Mouse (Mus musculus): ENCODE results near the gene Pprc1. TPM values are rescaled to one million over a fixed set of nuclear protein-coding genes. Genes with fewer than 3 reads are reported as not detected.

Pprc1 gene
- polyA plus RNA-seq, 1 experiment from 2014 or later: 34.8 TPM

- Histone ChIP-seq H3K4me2 (peak overlapping the region; percentile 99), H3K27ac (peak overlapping the region; percentile 95), H3K4me3 (peak overlapping the region; percentile 95), H3K4me1 (peaks cover 81% of the 10 kb centered on the region), H3K27me3 (replicated peaks) (no peaks in the 10 kb centered on the region), H3K9me3 (replicated peaks) (no peaks in the 10 kb centered on the region), H3K36me3 (peaks cover 52% of the 10 kb centered on the region), H3K9ac (peak overlapping the region; percentile 99)
- no peak for ATAC-seq
- WGBS (ENCODE audit: insufficient replicate concordance): 45% methylated on average over 13 of the region's 13 CpGs
Observed at GRCm38 (mm10) chr19:46036477-46037242, 8.0 kb upstream of the Pprc1 start.

- Histone ChIP-seq H3K4me3 (peak overlapping the region; percentile 95), H3K27ac (peak overlapping the region; percentile 95), H3K9ac (peak overlapping the region; percentile 99), H3K4me2 (peak overlapping the region; percentile 99), H3K36me3 (peaks cover 45% of the 10 kb centered on the region), H3K4me1 (peaks cover 81% of the 10 kb centered on the region), H3K9me3 (replicated peaks) (no peaks in the 10 kb centered on the region), H3K27me3 (replicated peaks) (no peaks in the 10 kb centered on the region)
- 3% methylated on average over 6 of the region's 6 CpGs for WGBS (ENCODE audit: insufficient replicate concordance)
- peak; percentile 79 for ATAC-seq
Observed at GRCm38 (mm10) chr19:46037243-46037924, 7.3 kb upstream of the Pprc1 start.

- peak overlapping the region; percentile 99 for H3K9ac ChIP-seq
- H3K4me1 ChIP-seq: peaks cover 81% of the 10 kb centered on the region
- peaks cover 37% of the 10 kb centered on the region for H3K36me3 ChIP-seq
- H3K4me3 ChIP-seq: peak overlapping the region; percentile 95
- peak overlapping the region; percentile 95 for H3K27ac ChIP-seq
- 8% methylated on average over 13 of the region's 13 CpGs for WGBS (ENCODE audit: insufficient replicate concordance)
- ATAC-seq: peak; percentile 27
- H3K4me2 ChIP-seq: peak overlapping the region; percentile 99
- no peaks in the 10 kb centered on the region for H3K27me3 ChIP-seq (replicated peaks)
- H3K9me3 ChIP-seq (replicated peaks): no peaks in the 10 kb centered on the region
Observed at GRCm38 (mm10) chr19:46037925-46038850, 6.5 kb upstream of the Pprc1 start.

DNA sequence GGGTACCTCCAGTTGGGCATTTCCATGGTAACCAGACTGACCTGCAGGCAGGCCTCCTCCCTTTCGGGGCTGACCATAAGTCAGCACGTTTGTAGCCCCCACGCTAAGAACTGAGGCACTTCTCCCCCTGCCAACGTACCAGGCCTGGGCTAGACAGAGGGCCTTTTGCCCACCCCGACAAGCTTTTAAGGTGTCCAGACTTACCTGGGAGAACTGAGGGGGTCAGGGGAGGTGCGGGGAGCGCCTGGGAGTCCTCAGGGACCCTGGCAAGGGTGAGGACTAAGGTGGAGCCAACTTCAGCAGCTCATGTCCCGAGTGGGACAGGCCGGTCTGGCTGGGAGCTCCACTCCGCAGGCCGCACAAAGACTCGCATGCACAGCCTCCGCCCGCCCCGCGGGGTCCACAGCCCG lies 5.8 kb upstream of the Pprc1 start:
- ATAC-seq: no peak
- under 1% methylated on average over 12 of the region's 17 CpGs for WGBS (ENCODE audit: insufficient replicate concordance)
- H3K36me3 ChIP-seq: peaks cover 30% of the 10 kb centered on the region
- H3K4me2 ChIP-seq: peak overlapping the region; percentile 99
- H3K4me3 ChIP-seq: peak overlapping the region; percentile 95
- no peaks in the 10 kb centered on the region for H3K27me3 ChIP-seq (replicated peaks)
- peak overlapping the region; percentile 99 for H3K9ac ChIP-seq
- peak overlapping the region; percentile 95 for H3K27ac ChIP-seq
- peaks cover 85% of the 10 kb centered on the region for H3K4me1 ChIP-seq
- H3K9me3 ChIP-seq (replicated peaks): no peaks in the 10 kb centered on the region

GRCm38 (mm10) chr19:46039478-46039877 lies 5.2 kb upstream of the Pprc1 start:
- Histone ChIP-seq H3K27ac (peak overlapping the region; percentile 95), H3K9me3 (replicated peaks) (no peaks in the 10 kb centered on the region), H3K4me2 (peak overlapping the region; percentile 99), H3K4me3 (peak overlapping the region; percentile 95), H3K36me3 (peaks cover 24% of the 10 kb centered on the region), H3K9ac (peak overlapping the region; percentile 99), H3K4me1 (peaks cover 85% of the 10 kb centered on the region), H3K27me3 (replicated peaks) (no peaks in the 10 kb centered on the region)
- ATAC-seq: peak; percentile 79
- WGBS (ENCODE audit: insufficient replicate concordance): 2% methylated on average over 28 of the region's 30 CpGs

GRCm38 (mm10) chr19:46040149-46040902 lies 4.4 kb upstream of the Pprc1 start:
- H3K9me3 ChIP-seq (replicated peaks): no peaks in the 10 kb centered on the region
- WGBS (ENCODE audit: insufficient replicate concordance): 30% methylated on average over 14 of the region's 14 CpGs
- peak overlapping the region; percentile 95 for H3K27ac ChIP-seq
- H3K4me1 ChIP-seq: peaks cover 83% of the 10 kb centered on the region
- H3K9ac ChIP-seq: peak overlapping the region; percentile 99
- ATAC-seq: no peak
- peaks cover 2% of the 10 kb centered on the region; the same call in 1 of the 2 replicates for H3K27me3 ChIP-seq (replicated peaks)
- peak overlapping the region; percentile 95 for H3K4me3 ChIP-seq
- H3K36me3 ChIP-seq: peaks cover 16% of the 10 kb centered on the region
- H3K4me2 ChIP-seq: peak overlapping the region; percentile 99

GRCm38 (mm10) chr19:46041299-46041932 lies 3.3 kb upstream of the Pprc1 start:
- 34% methylated on average over 7 of the region's 7 CpGs for WGBS (ENCODE audit: insufficient replicate concordance)
- peak overlapping the region; percentile 95 for H3K27ac ChIP-seq
- no peak for ATAC-seq
- peaks cover 83% of the 10 kb centered on the region for H3K4me1 ChIP-seq
- H3K9me3 ChIP-seq (replicated peaks): no peaks in the 10 kb centered on the region
- H3K4me3 ChIP-seq: peak overlapping the region; percentile 89
- peak overlapping the region; percentile 99 for H3K4me2 ChIP-seq
- peak overlapping the region; percentile 95 for H3K9ac ChIP-seq
- H3K27me3 ChIP-seq (replicated peaks): peaks cover 13% of the 10 kb centered on the region
- H3K36me3 ChIP-seq: peaks cover 5% of the 10 kb centered on the region

DNA sequence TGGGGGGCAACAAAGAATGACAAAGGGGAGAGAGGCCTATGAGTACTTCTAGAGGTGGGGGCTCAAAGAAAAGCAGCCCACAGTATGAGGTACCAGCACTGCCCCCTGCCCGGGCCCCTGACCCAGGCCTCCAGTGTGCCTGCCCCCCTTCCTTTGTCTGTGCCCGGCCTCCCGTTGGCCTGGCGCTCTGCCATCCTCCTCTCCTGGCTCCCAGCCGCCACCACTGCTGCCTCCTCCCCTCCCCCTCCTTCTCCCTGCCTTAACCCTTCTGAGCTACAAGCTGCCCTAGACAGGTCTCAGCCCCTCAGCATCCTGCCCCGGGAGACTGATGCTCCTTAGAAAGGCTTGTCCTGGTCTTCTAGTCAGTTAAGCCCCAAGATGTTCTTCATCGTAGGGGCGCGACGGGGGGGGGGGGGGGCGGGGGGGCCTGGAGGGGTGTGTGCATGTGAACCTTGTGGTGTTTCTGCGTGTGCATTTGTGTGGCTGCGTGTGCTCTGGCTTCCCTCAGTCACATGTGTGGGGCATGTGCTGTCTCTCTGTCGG lies 2.7 kb upstream of the Pprc1 start:
- H3K27ac ChIP-seq: peak overlapping the region; percentile 95
- peaks cover 78% of the 10 kb centered on the region for H3K4me1 ChIP-seq
- H3K27me3 ChIP-seq (replicated peaks): peaks cover 13% of the 10 kb centered on the region
- H3K4me2 ChIP-seq: peak overlapping the region; percentile 99
- no peaks in the 10 kb centered on the region for H3K36me3 ChIP-seq
- no peaks in the 10 kb centered on the region for H3K9me3 ChIP-seq (replicated peaks)
- H3K4me3 ChIP-seq: peak overlapping the region; percentile 89
- peak overlapping the region; percentile 95 for H3K9ac ChIP-seq
- ATAC-seq: no peak
- 4% methylated on average over 14 of the region's 14 CpGs for WGBS (ENCODE audit: insufficient replicate concordance)

DNA sequence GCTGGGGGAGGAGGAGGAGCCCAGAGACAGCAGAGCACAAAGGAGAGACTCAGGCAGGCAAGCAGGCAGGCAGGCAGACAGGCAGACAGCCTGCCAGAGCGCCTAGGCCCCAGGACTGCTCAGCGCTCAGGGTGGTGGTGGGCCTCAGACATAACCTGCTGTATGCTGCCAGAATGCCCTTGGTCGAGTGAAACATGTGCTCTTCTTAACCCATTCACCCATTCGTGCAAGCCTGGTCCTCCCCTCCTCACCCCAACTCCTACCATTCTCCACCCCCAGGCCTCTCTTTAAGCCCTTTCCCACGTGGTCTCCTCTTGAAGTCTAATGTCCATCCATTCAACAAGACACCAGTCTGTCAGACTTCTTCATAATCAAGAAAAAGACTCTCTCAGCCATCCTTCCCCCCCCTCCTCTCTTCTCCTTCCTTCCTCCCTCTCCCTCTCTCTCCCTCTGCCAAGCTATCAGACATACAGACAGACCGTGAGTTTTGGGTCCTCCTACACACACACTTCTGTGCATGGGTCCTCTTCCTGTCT lies 2.1 kb upstream of the Pprc1 start:
- peak overlapping the region; percentile 99 for H3K4me2 ChIP-seq
- peak overlapping the region; percentile 95 for H3K27ac ChIP-seq
- no peaks in the 10 kb centered on the region for H3K9me3 ChIP-seq (replicated peaks)
- H3K27me3 ChIP-seq (replicated peaks): peaks cover 13% of the 10 kb centered on the region
- 4% methylated on average over 6 of the region's 6 CpGs for WGBS (ENCODE audit: insufficient replicate concordance)
- no peak for ATAC-seq
- H3K4me3 ChIP-seq: peak overlapping the region; percentile 89
- H3K9ac ChIP-seq: peak overlapping the region; percentile 95
- no peaks in the 10 kb centered on the region for H3K36me3 ChIP-seq
- peaks cover 74% of the 10 kb centered on the region for H3K4me1 ChIP-seq

DNA sequence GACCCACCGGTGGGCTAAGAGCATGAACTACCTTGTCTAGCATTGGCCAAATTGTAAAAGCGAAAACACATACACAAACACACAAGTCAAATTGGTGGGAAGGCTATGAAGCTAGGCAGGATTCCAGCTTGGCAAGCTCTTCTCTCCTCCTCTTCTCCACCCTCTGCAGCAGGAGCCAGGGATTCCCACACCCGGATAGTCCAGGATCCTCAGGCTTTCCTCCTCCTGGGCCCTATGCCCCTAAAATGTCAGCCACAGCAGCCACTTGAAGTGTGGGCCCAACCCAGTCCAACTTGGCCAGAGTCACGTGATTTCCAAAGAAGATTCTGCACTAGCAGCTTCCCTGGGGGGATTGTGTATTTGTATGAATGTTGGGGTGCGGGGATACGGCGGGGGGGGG lies 1.3 kb upstream of the Pprc1 start:
- no peaks in the 10 kb centered on the region for H3K36me3 ChIP-seq
- no peaks in the 10 kb centered on the region for H3K9me3 ChIP-seq (replicated peaks)
- 58% methylated on average over 7 of the region's 7 CpGs for WGBS (ENCODE audit: insufficient replicate concordance)
- ATAC-seq: no peak
- H3K4me1 ChIP-seq: peaks cover 68% of the 10 kb centered on the region
- peaks cover 13% of the 10 kb centered on the region for H3K27me3 ChIP-seq (replicated peaks)
- peak overlapping the region; percentile 95 for H3K27ac ChIP-seq
- H3K9ac ChIP-seq: peak overlapping the region; percentile 95
- H3K4me3 ChIP-seq: peak overlapping the region; percentile 89
- H3K4me2 ChIP-seq: peak overlapping the region; percentile 99
